Mouse (Mus musculus) E14TG2a.4 (cell line): Measurements from ENCODE around the gene Gm11238.
"Not testable (repeated sequence)": the region's sequence is repeated elsewhere in the genome, so short reads cannot be mapped to it uniquely, and the experiment has no call there.

ENCODE experiments used
- CTCF ChIP-seq: conservative IDR thresholded peaks from 2 replicates; pipeline ENCODE4 v1.5.1; 2014; ENCODE audit warnings: low read length
- NANOG ChIP-seq: IDR thresholded peaks from 2 replicates; pipeline ENCODE4 v1.6.1; 2014; ENCODE audit warnings: borderline replicate concordance, low read length, mixed read lengths
- POU5F1 ChIP-seq: IDR thresholded peaks from 2 replicates; pipeline ENCODE4 v1.6.1; 2014; ENCODE audit warnings: low read length, borderline replicate concordance

GRCm38 (mm10) chr4:73683216-73683615 lies 75.5 kb downstream of the Gm11238 start, which contains the start of gene Gm428:
- TF ChIP-seq CTCF, POU5F1, NANOG: not testable (repeated sequence)
